Mouse (Mus musculus): Measurements from ENCODE around the gene Boc.
"Not testable (repeated sequence)": the region's sequence is repeated elsewhere in the genome, so short reads cannot be mapped to it uniquely, and the experiment has no call there.

- not testable (repeated sequence) for TF ChIP-seq CTCF (IDR thresholded peaks at IDR 0.05; ENCODE audit: low read depth, low read length); POLR2A (IDR thresholded peaks at IDR 0.05; ENCODE audit: borderline replicate concordance, low read depth, low read length)
Measured at GRCm38 (mm10) chr16:44441913-44442312, 116.8 kb downstream of the Boc start.

Data from bone marrow macrophage, adult 2 months (primary cell).